Mouse (Mus musculus): Measurements from ENCODE around the gene Mad2l1bp. TPM values are rescaled to one million over a fixed set of nuclear protein-coding genes. Genes with fewer than 3 reads are reported as not detected.

Mad2l1bp gene
- total RNA-seq, 2 experiments from 2014 or later, result 21.0 to 21.8 TPM

- peak in 1 of 2 experiments; percentile 21 for DNase-seq
- intact Hi-C loops (cut with DNase I), result no loop called here
These were observed 35.5 kb downstream of the Mad2l1bp start for GRCm38 (mm10) chr17:46117623-46118422.

- peak in 1 of 2 experiments; percentile 2 for DNase-seq
- intact Hi-C loops (cut with DNase I), result no loop called here
These were observed 36.5 kb downstream of the Mad2l1bp start for GRCm38 (mm10) chr17:46116881-46117280.

- intact Hi-C loops (cut with DNase I), result no loop called here
- no peak for DNase-seq
These were observed 37.2 kb downstream of the Mad2l1bp start for GRCm38 (mm10) chr17:46116138-46116537.

- DNase-seq, result peak in 1 of 2 experiments; percentile 5
- intact Hi-C loops (cut with DNase I), result no loop called here
These were observed 37.9 kb downstream of the Mad2l1bp start for GRCm38 (mm10) chr17:46115489-46115888.

GRCm38 (mm10) chr17:46110402-46111289 lies 42.7 kb downstream of the Mad2l1bp start, which contains the start of gene Mrps18a:
TSS of gene Mrps18a (plus strand) at chr17:46110986.
- peak; percentile 84 for DNase-seq

GRCm38 (mm10) chr17:46108286-46108685 lies 45.1 kb downstream of the Mad2l1bp start:
- no peak for DNase-seq
- intact Hi-C loops (cut with DNase I), result no loop called here

More at GRCm38 (mm10) chr17:46110402-46111289, 42.7 kb downstream of the Mad2l1bp start, which contains the start of gene Mrps18a:
- intact Hi-C loops (cut with DNase I), result no loop called here

GRCm38 (mm10) chr17:46104487-46104886 lies 48.9 kb downstream of the Mad2l1bp start:
- intact Hi-C loops (cut with DNase I), result no loop called here
- peak; percentile 58 to 60 for DNase-seq

- DNase-seq, result no peak
- intact Hi-C loops (cut with DNase I), result no loop called here
These were observed 50.7 kb downstream of the Mad2l1bp start for GRCm38 (mm10) chr17:46102608-46103159.

- DNase-seq, result no peak
- intact Hi-C loops (cut with DNase I), result no loop called here
These were observed 51.4 kb downstream of the Mad2l1bp start for GRCm38 (mm10) chr17:46101906-46102305.

- DNase-seq, result no peak
- intact Hi-C loops (cut with DNase I), result no loop called here
These were observed 54.8 kb downstream of the Mad2l1bp start for GRCm38 (mm10) chr17:46098525-46098924.

Other genes with a start within 250 kb of the Mad2l1bp start
- 100 to 1,000 TPM; 203 to 277 TPM for gene Vegfa, start 121.2 kb downstream of the Mad2l1bp start, total RNA-seq (2021)
- 100 to 1,000 TPM; 131 to 140 TPM for gene Mrps18a, start 42.6 kb downstream of the Mad2l1bp start, total RNA-seq (2021)
- 1 to 10 TPM in 1 of 2 experiments, under 1 TPM in 1; 0.94 to 1.4 TPM for gene Rsph9, start 9.3 kb downstream of the Mad2l1bp start, total RNA-seq (2021)
- gene Gtpbp2, start 7.5 kb upstream of the Mad2l1bp start, total RNA-seq (2021), result 10 to 100 TPM; 65.1 to 72.2 TPM
- 10 to 100 TPM in 1 of 2 experiments, 1 to 10 TPM in 1; 8.5 to 10.3 TPM for gene Polh, start 49.1 kb upstream of the Mad2l1bp start, total RNA-seq (2021)
- 10 to 100 TPM; 20.8 to 21.7 TPM for gene Xpo5, start 49.2 kb upstream of the Mad2l1bp start, total RNA-seq (2021)
- gene Polr1c, start 94.5 kb upstream of the Mad2l1bp start, total RNA-seq (2021), result 10 to 100 TPM; 22.2 to 25.1 TPM
- gene Yipf3, start 94.5 kb upstream of the Mad2l1bp start, total RNA-seq (2021), result 10 to 100 TPM; 83.3 to 86.2 TPM
- under 1 TPM; 0.22 to 0.30 TPM for gene Lrrc73, start 100.0 kb upstream of the Mad2l1bp start, total RNA-seq (2021)
- 10 to 100 TPM; 33.8 to 43.6 TPM for gene Tjap1, start 129.5 kb upstream of the Mad2l1bp start, total RNA-seq (2021)
- gene Dlk2, start 143.9 kb upstream of the Mad2l1bp start, total RNA-seq (2021), result under 1 TPM; 0.39 to 0.60 TPM
- gene Abcc10, start 174.8 kb upstream of the Mad2l1bp start, total RNA-seq (2021), result 1 to 10 TPM; 3.8 to 4.9 TPM
- gene Zfp318, start 230.2 kb upstream of the Mad2l1bp start, total RNA-seq (2021), result 10 to 100 TPM; 17.6 to 19.1 TPM